Mouse (Mus musculus): ENCODE results near the gene Otog.

Gene Otog

GRCm38 (mm10) chr7:46240696-46241095, at the start of gene Otog:
TSS of gene Otog (plus strand) at chr7:46240987.
- no peak for DNase-seq (ENCODE audit: low spot score)

DNA sequence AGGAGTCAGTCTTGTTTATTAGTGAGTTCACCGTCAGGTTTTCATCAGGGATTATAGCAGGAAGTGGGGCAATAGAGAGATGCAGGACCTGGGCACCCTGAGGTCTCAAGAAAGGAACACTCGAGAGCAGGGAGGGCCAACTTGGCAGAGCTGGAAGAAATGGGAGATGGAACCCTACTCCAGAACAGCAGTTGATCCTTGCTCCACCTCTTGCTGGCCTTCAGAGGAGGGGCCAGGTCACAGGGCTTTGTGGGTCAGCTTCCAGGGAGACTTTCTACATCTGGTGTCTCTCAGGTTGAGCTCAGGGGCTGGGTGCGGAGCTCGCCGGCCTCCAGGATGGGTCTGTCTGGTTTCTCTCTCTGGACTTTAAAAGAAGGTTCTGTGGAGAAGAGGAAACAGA, 45.4 kb upstream of the Otog start:
- DNase-seq (ENCODE audit: low spot score) = no peak

DNA sequence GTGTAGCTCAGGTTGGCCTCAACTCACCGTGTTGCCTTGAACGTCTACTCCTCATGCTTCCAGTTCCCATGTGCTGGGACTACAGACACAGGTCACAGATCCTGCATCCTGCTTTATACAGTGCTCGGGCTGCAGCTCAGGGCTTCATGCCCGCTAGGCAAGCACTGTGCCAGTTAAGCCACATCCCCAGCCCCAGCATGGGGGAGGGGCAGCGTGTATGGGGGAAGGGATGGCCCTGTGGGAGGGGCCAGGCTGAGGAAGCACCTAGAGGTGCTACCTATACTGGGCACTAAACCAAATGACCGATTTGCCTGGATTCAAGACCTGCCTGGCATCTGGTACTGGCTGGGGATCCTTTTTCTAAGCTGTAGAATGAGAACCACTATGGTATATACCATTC, 40.8 kb upstream of the Otog start:
- no peak for DNase-seq (ENCODE audit: low spot score)

- no peak for DNase-seq (ENCODE audit: low spot score)
Observed at GRCm38 (mm10) chr7:46201649-46202048, 39.1 kb upstream of the Otog start.

GRCm38 (mm10) chr7:46204046-46204471, 36.7 kb upstream of the Otog start:
- no peak for DNase-seq (ENCODE audit: low spot score)

- no peak for DNase-seq (ENCODE audit: low spot score)
Observed at GRCm38 (mm10) chr7:46204775-46205174, 36.0 kb upstream of the Otog start.

GRCm38 (mm10) chr7:46208131-46208530, 32.7 kb upstream of the Otog start:
- DNase-seq (ENCODE audit: low spot score) = no peak

DNA sequence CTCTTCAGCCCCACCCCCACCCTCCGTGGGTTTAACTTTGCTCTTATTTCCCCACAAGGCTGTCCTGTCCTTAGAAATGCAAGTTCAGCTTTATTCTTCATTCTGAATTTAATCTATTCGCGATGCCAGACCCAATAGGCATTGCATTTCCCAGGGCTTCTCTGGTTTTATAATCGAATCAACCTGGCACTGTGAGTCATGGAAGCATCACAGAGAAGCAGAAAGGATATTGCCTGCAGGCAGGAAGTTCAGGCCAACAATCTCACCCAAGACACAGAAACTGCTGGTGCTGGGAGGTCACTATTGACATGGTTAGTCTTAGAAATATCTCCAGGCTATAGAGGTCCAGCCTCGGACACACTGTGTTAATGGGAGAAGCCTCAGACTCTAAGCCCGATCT, 30.5 kb upstream of the Otog start:
- DNase-seq (ENCODE audit: low spot score) = no peak

DNA sequence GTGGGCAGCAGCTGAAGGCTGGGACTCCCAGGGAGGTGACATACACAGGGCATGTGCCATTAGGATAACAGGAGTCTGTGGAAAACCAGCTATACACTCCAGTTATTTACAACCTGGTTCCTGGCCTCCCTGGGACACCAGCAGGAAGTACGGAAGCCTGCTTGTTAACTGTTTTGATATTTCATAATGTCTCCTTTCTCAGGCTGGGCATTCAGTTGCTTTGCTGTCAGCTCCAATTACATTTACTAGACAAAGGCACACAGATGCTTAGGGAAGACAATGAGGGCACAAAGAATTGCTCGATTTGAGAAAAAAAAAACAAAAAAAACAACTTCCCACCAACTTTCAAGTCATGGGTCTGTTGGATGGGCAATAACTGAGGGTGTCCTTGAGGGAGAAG, 24.3 kb upstream of the Otog start:
- DNase-seq (ENCODE audit: low spot score) = no peak

DNA sequence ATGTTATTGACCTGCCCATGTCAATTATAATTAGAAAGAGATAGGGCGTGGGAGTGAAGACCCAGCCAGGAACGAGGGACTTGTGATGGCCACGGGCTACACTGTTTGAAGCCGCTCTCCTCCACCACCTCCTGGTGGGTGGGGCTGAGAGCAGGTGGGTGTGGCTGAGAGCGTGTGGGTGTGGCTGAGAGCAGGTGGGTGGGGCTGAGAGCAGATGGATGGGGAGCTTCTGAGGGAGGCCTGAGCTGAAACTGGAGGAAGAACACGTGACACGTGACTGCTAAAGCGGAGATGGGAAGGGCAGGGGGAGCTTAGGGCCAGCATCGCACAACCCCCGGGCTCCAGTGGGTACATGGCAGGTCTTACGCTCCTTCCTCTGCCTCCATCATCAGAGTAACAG, 22.4 kb upstream of the Otog start:
- DNase-seq (ENCODE audit: low spot score) = no peak

DNA sequence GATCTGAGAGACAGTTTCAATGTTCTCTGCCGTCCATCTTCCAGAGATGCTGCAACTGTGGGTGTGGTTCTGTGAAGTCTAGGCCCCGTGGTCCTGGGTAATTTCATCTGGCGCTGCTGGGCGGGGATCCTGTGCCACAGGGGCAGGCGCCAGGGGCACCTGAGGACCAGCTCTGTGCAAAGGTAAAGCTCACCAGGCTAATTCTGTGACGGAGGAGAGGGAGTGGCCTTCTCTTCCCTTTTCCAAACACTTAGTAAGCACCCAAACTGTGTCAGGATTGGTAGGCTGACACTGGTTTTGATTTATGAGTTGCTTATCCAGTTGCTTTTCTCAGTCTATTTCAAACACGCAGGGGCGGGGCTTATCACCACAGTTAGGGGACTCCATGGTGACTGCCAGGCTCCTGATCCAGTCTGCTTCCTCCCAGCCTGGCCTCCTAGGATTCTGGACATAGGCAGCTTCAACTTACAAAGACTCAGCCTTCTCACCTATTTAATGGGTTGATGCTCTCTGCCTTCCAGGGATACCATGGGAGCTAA, 20.1 kb upstream of the Otog start:
- DNase-seq (ENCODE audit: low spot score) = no peak

- peak; percentile 10 for DNase-seq (ENCODE audit: low spot score)
Observed at GRCm38 (mm10) chr7:46226253-46226652, 14.5 kb upstream of the Otog start.

DNA sequence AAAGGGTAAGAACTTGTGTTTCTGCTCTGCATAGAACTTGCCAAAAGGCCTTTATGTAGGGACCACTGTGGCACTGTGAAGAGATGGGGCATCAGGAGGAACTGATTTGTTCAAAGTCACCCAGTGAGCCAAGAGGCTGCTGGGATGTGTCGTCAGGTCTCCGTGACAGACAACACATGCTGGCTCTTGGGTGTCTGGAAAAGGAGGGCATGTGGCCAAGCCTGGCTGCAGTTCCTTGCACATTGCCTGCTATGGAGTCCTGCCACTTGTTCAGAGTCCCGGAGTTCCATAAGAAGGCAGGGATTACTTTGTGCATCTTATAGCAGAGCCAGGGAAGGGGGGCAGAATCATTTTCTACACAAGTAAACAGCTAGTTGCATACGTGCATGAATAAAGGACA, 13.9 kb upstream of the Otog start:
- DNase-seq (ENCODE audit: low spot score) = no peak

DNA sequence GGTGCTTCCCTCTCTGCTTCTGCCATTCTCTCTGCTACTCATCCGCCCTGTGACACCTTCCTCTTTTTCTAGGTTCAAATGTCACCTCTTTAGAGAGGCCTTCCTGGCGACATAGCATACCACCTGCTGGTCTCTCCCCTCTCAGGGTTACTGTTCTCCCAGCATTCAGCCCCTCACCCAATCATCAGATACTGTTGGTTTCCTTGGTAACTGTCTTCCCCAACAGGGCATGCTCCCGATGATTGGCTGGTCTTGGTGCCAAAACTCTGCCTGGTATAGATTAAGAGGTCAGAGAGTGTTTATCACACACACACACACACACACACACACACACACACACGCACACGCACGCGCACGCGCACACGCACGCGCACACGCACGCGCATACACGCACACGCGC, 4.8 kb upstream of the Otog start:
- no peak for DNase-seq (ENCODE audit: low spot score)

- DNase-seq (ENCODE audit: low spot score) = no peak
Observed at GRCm38 (mm10) chr7:46236363-46236762, 4.4 kb upstream of the Otog start.

DNA sequence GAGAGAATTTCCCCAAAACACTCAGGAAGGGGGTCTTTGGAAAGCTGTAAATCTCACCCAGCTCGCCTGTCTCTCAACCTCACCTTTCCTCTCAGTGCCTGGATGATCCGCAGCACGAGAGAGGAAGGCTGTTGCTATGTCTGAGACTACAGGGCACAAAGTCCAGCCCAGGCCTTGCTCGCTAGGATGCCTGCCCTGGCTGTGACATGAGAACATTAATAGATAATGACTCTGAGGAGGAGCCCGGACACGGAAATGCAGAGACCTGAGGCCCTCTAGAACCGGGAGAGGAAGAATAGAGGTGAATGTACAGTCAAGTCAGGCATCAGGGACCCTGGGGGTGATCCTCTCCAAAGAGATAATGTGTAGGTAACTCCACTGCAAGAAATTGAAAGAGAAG, 3.6 kb upstream of the Otog start:
- no peak for DNase-seq (ENCODE audit: low spot score)

- DNase-seq (ENCODE audit: low spot score) = no peak
Observed at GRCm38 (mm10) chr7:46238346-46238745, 2.4 kb upstream of the Otog start, which contains the start of gene Ush1c. TSS of gene Ush1c (minus strand) at chr7:46238503.

DNA sequence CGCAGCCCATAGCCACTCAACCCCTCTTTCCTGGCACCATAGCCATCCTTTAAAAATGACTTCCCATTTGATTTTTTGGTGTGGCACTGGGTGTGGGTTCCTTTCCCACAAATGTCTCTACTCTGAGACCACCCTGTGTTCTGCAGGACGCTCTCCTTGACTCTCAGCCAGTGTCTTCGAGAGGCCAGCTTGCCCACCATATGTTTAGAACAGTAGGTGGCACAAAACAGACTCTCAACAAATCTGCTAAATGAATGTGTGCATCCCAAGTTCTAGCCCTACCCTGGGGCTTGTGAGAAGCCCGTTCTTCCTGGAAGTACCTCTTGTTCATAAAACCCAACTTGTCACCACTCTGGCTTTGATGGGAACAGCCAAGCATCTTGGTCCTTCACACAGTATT, 696 bp upstream of the Otog start:
- no peak for DNase-seq (ENCODE audit: low spot score)

- DNase-seq (ENCODE audit: low spot score) = no peak
Observed at GRCm38 (mm10) chr7:46246876-46247275, 6.1 kb downstream of the Otog start.

- no peak for DNase-seq (ENCODE audit: low spot score)
Observed at GRCm38 (mm10) chr7:46247606-46248005, 6.8 kb downstream of the Otog start.

- no peak for DNase-seq (ENCODE audit: low spot score)
Observed at GRCm38 (mm10) chr7:46251841-46252240, 11.1 kb downstream of the Otog start.

GRCm38 (mm10) chr7:46276156-46276555, 35.4 kb downstream of the Otog start:
- DNase-seq (ENCODE audit: low spot score) = no peak

DNA sequence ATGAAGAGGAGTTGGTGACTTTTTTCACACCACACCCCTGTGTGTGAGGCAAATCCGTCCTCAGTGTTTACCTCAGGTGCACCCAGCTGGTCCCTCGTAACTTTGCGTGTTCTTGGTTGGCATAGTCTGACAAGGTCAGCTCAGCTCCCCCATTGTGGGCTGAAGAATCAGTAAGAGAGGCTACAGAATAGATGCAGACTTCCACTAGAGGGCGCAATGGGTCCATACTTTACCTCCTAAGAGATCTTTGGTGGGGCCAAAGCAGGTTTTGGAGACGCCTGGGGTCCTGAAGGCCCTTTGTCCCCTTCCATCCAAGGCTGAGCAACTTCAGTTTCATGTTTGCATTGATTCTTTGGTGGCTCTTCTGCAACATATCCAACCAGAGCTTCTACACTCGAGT, 39.2 kb downstream of the Otog start:
- DNase-seq (ENCODE audit: low spot score) = peak; percentile 41

DNA sequence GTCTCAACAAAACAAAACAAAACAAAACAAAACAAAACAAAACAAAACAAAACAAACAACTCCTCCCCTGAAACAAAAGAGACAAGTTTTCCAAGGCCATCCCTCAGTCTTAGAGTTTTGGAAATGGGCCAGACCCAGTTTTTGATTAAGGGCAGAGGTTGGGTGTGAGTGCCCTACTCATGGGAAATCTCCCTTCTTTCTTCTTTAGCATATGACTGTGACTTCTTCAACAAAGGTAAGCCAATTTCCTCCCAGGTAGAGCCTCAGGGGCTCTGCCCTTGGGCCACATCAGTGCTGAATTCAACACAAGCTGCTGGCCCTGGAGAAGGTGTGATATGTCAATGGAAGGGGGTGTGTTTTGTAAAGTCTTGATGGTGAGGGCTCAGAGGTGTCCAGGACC, 40.1 kb downstream of the Otog start:
- no peak for DNase-seq (ENCODE audit: low spot score)

DNA sequence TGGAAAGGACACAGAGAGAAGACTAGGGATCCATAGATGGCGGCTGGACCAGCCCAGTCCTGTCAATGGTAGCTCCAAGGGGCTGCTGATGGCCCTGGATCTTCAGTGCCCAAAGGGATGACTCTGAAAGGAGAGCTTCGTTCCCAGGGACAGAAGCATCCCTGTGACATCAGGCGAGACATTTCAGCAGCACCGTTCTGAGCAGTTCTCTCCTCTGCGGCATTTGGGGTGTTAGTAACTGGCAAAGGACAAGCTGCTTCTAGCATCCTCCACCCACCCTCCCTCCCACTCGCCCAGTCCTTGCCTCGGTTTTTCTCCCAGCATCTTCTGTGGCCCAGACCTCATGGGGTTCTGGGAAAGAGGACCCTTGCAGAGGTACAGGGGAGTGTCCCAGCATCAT, 41.5 kb downstream of the Otog start:
- no peak for DNase-seq (ENCODE audit: low spot score)

Measured in ovary, postnatal 14 days (tissue).